Mouse (Mus musculus) CH12.LX (cell line): ENCODE measurements around the gene Nol4l.

Experiments used
- CHD1 ChIP-seq: IDR thresholded peaks from 2 replicates; pipeline ENCODE4 v1.6.1; 2012; ENCODE audit warnings: low read depth, low read length, improper control_type of control experiment, inconsistent platforms
- CHD2 ChIP-seq: IDR thresholded peaks from 2 replicates; pipeline ENCODE4 v1.6.1; 2011; ENCODE audit warnings: low read length, improper control_type of control experiment
- CTCF ChIP-seq, 2 experiments: IDR thresholded peaks in 1 of 2; conservative IDR thresholded peaks in 1 of 2; 2 replicates each; pipeline ENCODE4 v1.5.1; 2011 to 2012; ENCODE audit warnings: low read depth in 2 of 2, low read length in 2 of 2, improper control_type of control experiment in 1 of 2, inconsistent platforms in 1 of 2, mild to moderate bottlenecking in 1 of 2, moderate library complexity in 1 of 2
- JUND ChIP-seq: conservative IDR thresholded peaks from 2 replicates; pipeline ENCODE4 v1.6.1; 2011; ENCODE audit warnings: low read depth, low read length, improper control_type of control experiment
- KAT2A ChIP-seq: IDR thresholded peaks from 2 replicates; pipeline ENCODE4 v1.6.1; 2012; ENCODE audit warnings: low read length, improper control_type of control experiment, inconsistent platforms; ENCODE audit not compliant: insufficient replicate concordance
- MAFK ChIP-seq: IDR thresholded peaks from 2 replicates; pipeline ENCODE4 v1.6.1; 2011; ENCODE audit warnings: low read length, improper control_type of control experiment; ENCODE audit not compliant: insufficient replicate concordance
- PAX5 ChIP-seq: IDR thresholded peaks from 2 replicates; pipeline ENCODE4 v1.6.1; 2012; ENCODE audit warnings: low read length, inconsistent platforms, mixed read lengths
- POLR2A ChIP-seq: IDR thresholded peaks from 2 replicates; pipeline ENCODE4 v1.6.1; 2011; ENCODE audit warnings: low read depth, mild to moderate bottlenecking, improper control_type of control experiment, low read length
- POLR2AphosphoS2 ChIP-seq: IDR thresholded peaks from 2 replicates; pipeline ENCODE4 v1.6.1; 2011; ENCODE audit warnings: low read depth, low read length, improper control_type of control experiment
- SIN3A ChIP-seq: IDR thresholded peaks from 2 replicates; pipeline ENCODE4 v1.6.1; 2012; ENCODE audit warnings: low read length, improper control_type of control experiment, inconsistent platforms
- TBP ChIP-seq: conservative IDR thresholded peaks from 2 replicates; pipeline ENCODE4 v1.6.1; 2011; ENCODE audit warnings: low read depth, low read length, improper control_type of control experiment
- ZNF384 ChIP-seq: IDR thresholded peaks from 2 replicates; pipeline ENCODE4 v1.6.1; 2012; ENCODE audit warnings: low read depth, low read length, improper control_type of control experiment, inconsistent platforms

DNA sequence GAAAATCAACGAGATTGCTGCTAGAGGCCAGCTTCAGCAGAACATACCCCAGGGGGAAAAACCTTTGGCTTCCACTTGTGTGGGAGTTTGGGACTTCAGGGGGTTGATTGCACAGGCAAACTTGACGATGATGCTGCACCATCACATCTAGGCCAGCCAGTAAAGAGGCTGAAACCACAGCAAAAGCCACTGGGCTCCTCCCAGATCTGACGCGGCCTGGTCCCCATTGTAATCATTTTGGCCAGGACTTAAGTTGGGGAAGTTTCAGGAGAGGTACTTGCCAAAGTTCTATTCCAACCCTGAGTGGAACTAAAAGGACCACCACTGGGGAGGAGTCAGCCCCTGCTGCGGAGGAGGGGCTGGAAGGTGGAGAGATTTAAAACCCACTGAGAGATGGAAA, 38.8 kb downstream of the Nol4l start:
- TF ChIP-seq CTCF (conservative IDR thresholded peaks at IDR 0.05 in 1 of 2, IDR thresholded peaks at IDR 0.05 in 1 of 2; ENCODE audit: low read depth in 2 of 2, low read length in 2 of 2) (no peak), ZNF384 (no peak), POLR2AphosphoS2 (no peak), MAFK (no peak), JUND (no peak), TBP (no peak), CHD1 (no peak), CHD2 (no peak), SIN3A (no peak), POLR2A (no peak), KAT2A (no peak), PAX5 (no peak)
